Mouse (Mus musculus): ENCODE results near the gene Prss48. TPM values are rescaled to one million over a fixed set of nuclear protein-coding genes. Genes with fewer than 3 reads are reported as not detected.
A peak's percentile ranks its signal among the peaks of the same experiment; 100 is the strongest.

The Prss48 gene
- total and polyA plus RNA-seq, 3 experiments = not detected

DNA sequence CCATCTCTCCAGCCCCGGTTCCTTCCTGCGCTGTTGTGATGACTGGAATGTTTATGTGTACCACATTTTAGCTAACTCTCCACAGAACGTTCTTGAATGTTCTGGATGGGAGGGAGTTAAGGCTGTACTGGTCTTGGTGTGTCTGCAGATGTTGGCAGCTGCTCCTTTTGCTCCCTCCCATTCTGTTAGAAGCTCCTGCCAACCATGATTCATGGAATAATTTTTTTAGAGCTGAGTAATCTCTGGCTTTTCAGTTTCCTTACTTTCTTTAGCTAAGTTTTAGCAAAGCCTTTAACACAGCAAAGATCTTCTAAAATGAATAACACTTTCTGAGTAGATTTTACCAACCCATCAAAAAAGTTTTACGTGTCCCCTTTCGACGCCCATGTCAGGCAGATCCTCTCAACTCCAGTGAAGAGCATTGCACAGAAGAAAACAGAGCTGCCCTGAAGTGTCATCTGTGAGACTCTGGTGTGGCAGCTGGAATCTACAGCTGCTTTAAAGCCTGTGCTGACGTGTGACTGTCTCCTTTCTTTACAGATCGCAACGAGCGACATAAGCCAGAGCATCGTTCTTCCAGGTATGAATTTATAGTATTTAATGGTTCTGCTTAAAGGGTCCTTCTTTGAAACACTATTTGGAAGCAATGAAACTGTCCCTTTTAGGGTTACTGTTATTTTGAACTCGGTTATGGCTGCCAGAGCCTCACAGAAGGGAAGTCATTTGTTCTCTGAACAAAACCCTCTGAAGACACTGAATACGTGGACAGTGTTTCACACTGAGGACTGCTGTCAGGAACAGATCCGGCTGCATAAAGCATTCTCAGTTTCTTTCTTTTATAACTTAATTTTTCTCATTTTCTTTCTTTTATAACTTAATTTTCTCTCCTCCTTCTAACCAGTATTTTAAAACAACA, 38.3 kb upstream of the Prss48 start (continued):
- TF ChIP-seq MEF2A (IDR thresholded peaks at IDR 0.05; ENCODE audit: borderline replicate concordance, low read depth, low read length) = no peak
- no peak for TF ChIP-seq TCF12 (IDR thresholded peaks at IDR 0.05; ENCODE audit: low read depth, low read length)
- TF ChIP-seq IRF4 (IDR thresholded peaks at IDR 0.05; ENCODE audit: low read depth, low read length) = peak; percentile 37; the same call in 1 of the 2 replicates
- TF ChIP-seq HCFC1 (IDR thresholded peaks at IDR 0.05; ENCODE audit: low read depth, low read length) = no peak
- TF ChIP-seq JUN (IDR thresholded peaks at IDR 0.05; ENCODE audit: insufficient read depth, low read depth, low read length) = 0 out of 2 replicates have a peak, but pooled peaks have one; percentile 47
- TF ChIP-seq EP300 (IDR thresholded peaks at IDR 0.05; ENCODE audit: low read length) = peak; percentile 55; the same call in 1 of the 2 replicates

DNA sequence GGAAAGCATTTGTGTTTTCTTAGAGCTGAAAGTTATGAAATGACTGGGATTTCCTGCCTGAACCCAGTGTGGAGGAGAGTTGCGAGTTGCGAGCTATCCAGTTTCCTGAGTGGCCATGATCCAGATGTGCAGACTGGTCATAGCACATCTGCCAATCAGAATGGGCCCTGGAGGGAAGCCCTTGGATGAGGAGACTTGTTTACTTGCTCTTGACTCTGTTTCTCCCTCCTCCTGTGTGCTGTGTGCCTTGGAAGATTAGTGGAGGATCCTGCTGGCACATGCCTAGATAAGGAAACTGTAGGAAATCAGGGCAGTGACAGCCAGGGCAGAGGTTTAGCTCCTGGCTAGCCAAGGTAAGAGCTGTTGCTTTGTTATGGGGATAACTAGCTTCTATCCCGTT, 36.4 kb upstream of the Prss48 start:
- no peaks in the 10 kb centered on the region for H3K9me3 ChIP-seq (replicated peaks; ENCODE audit: low read length)
- no peaks in the 10 kb centered on the region for H3K36me3 ChIP-seq (replicated peaks in 1 of 2; ENCODE audit: control insufficient read depth in 1 of 2, insufficient read depth in 1 of 2, low read length in 1 of 2)
- dilution Hi-C loops (cut with MboI; ENCODE audit: extremely low pct_ligation_motif_present, extremely low pct_unique_long_range_greater_than_20kb, low sequenced_read_pairs) (no loop called here), in situ Hi-C loops (cut with MboI; ENCODE audit: low pct_ligation_motif_present, low pct_unique_long_range_greater_than_20kb, low sequenced_read_pairs) (no loop called here)
- no peak overlapping the region for H3K9ac ChIP-seq (ENCODE audit: insufficient read depth, low read depth)
- H3K27ac ChIP-seq (ENCODE audit: insufficient read depth, low read depth) = no peak overlapping the region
- no peaks in the 10 kb centered on the region for H3K27me3 ChIP-seq (replicated peaks)
- H3K79me2 ChIP-seq (replicated peaks; ENCODE audit: control insufficient read depth, extremely low read depth, insufficient read depth, poor library complexity, severe bottlenecking) = no peaks in the 10 kb centered on the region
- no peak overlapping the region for H3K4me2 ChIP-seq (ENCODE audit: insufficient read depth, low read depth, poor library complexity, severe bottlenecking)
- H3K4me1 ChIP-seq (ENCODE audit: control insufficient read depth in 1 of 2, insufficient read depth in 2 of 2) = no peaks in the 10 kb centered on the region; a peak in 1 of 4 replicates
- peak; percentile 5 for DNase-seq (ENCODE audit: extremely low read depth)
- H3K4me3 ChIP-seq (replicated peaks in 1 of 3; ENCODE audit: low read depth in 2 of 3, low read length in 2 of 3, poor library complexity in 1 of 3) = no peak overlapping the region
- TF ChIP-seq PAX5 (IDR thresholded peaks at IDR 0.05; ENCODE audit: low read length) (no peak), POLR2A (IDR thresholded peaks at IDR 0.05; ENCODE audit: low read depth, low read length) (no peak), BHLHE40 (IDR thresholded peaks at IDR 0.05; ENCODE audit: low read depth, low read length) (no peak), EP300 (IDR thresholded peaks at IDR 0.05; ENCODE audit: low read length) (peak; percentile 45; the same call in 1 of the 2 replicates), JUND (conservative IDR thresholded peaks at IDR 0.05; ENCODE audit: low read depth, low read length) (peak; percentile 47; the same call in 1 of the 2 replicates), JUN (IDR thresholded peaks at IDR 0.05; ENCODE audit: insufficient read depth, low read depth, low read length) (0 out of 2 replicates have a peak, but pooled peaks have one; percentile 4), IRF4 (IDR thresholded peaks at IDR 0.05; ENCODE audit: low read depth, low read length) (peak; percentile 40; the same call in 1 of the 2 replicates)

DNA sequence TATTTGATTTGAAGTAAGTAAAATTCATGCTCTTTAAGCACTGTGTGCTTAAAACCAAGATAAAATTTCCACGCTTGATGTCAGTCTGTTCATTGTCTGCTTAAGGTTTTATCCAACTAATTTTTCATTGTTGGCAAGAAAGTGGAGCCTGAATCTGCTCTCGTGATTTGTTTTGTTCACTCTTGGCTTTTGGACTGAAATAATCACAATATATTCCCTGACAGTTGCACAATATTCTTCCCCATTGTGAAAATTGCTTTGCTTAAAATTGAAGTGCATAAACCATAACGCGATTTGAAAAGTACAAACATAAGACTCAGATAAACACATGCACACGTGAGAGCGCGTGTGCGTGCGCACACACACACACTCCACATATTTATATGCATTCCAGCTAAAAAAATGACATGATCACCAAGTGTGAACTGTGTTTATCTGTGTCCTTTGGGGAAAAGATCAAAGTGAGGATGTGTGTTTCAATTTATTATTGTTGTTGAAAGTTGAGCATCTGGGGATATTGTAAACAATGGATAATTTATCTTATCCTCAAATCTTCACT, 35.7 kb upstream of the Prss48 start:
- Histone ChIP-seq H3K79me2 (replicated peaks; ENCODE audit: control insufficient read depth, extremely low read depth, insufficient read depth, poor library complexity, severe bottlenecking) (no peaks in the 10 kb centered on the region), H3K9me3 (replicated peaks; ENCODE audit: low read length) (no peaks in the 10 kb centered on the region), H3K4me2 (ENCODE audit: insufficient read depth, low read depth, poor library complexity, severe bottlenecking) (no peak overlapping the region), H3K27me3 (replicated peaks) (no peaks in the 10 kb centered on the region), H3K4me1 (ENCODE audit: control insufficient read depth in 1 of 2, insufficient read depth in 2 of 2) (no peaks in the 10 kb centered on the region; a peak in 1 of 4 replicates), H3K4me3 (replicated peaks in 1 of 3; ENCODE audit: low read depth in 2 of 3, low read length in 2 of 3, poor library complexity in 1 of 3) (no peak overlapping the region), H3K36me3 (replicated peaks in 1 of 2; ENCODE audit: control insufficient read depth in 1 of 2, insufficient read depth in 1 of 2, low read length in 1 of 2) (no peaks in the 10 kb centered on the region), H3K9ac (ENCODE audit: insufficient read depth, low read depth) (no peak overlapping the region), H3K27ac (ENCODE audit: insufficient read depth, low read depth) (no peak overlapping the region)
- TF ChIP-seq KAT2A (IDR thresholded peaks at IDR 0.05; ENCODE audit: insufficient replicate concordance, low read length) = no peak
- TF ChIP-seq ZC3H11A (IDR thresholded peaks at IDR 0.05; ENCODE audit: low read depth, low read length) = no peak
- TF ChIP-seq NELFE (IDR thresholded peaks at IDR 0.05; ENCODE audit: low read depth, low read length) = no peak
- no peak for TF ChIP-seq ELF1 (IDR thresholded peaks at IDR 0.05; ENCODE audit: low read depth, low read length)
- no peak for TF ChIP-seq MAFK (IDR thresholded peaks at IDR 0.05; ENCODE audit: insufficient replicate concordance, low read length)
- no peak for TF ChIP-seq ETS1 (conservative IDR thresholded peaks at IDR 0.05; ENCODE audit: low read depth, low read length)
- TF ChIP-seq EP300 (IDR thresholded peaks at IDR 0.05; ENCODE audit: low read length) = no peak
- TF ChIP-seq JUN (IDR thresholded peaks at IDR 0.05; ENCODE audit: insufficient read depth, low read depth, low read length) = no peak
- TF ChIP-seq PAX5 (IDR thresholded peaks at IDR 0.05; ENCODE audit: low read length) = no peak
- dilution Hi-C loops (cut with MboI; ENCODE audit: extremely low pct_ligation_motif_present, extremely low pct_unique_long_range_greater_than_20kb, low sequenced_read_pairs) = no loop called here
- in situ Hi-C loops (cut with MboI; ENCODE audit: low pct_ligation_motif_present, low pct_unique_long_range_greater_than_20kb, low sequenced_read_pairs) = no loop called here
- no peak for DNase-seq (ENCODE audit: extremely low read depth)
